Mouse (Mus musculus) embryonic facial prominence, embryonic 10.5 days (tissue): ENCODE data around the gene Wsb1. TPM values are rescaled to one million over a fixed set of nuclear protein-coding genes. Genes with fewer than 3 reads are reported as not detected.

Source experiments
- DNase-seq: peaks from one replicate; pipeline ENCODE4 v3.0.0-alpha.2; 2017; ENCODE audit warnings: low spot score
- H3K27ac ChIP-seq: fragments of 300-500 bp; sonication (generic); replicated peaks from 2 replicates; pipeline ENCODE4 v1.5.1; 2016; ENCODE audit warnings: mild to moderate bottlenecking
- H3K27me3 ChIP-seq: fragments of 300-500 bp; sonication (generic); replicated peaks from 2 replicates; pipeline ENCODE4 v1.6.1; 2016; ENCODE audit warnings: low read depth, mild to moderate bottlenecking; ENCODE audit not compliant: poor library complexity, severe bottlenecking
- H3K36me3 ChIP-seq: fragments of 300-500 bp; sonication (generic); replicated peaks from 2 replicates; pipeline ENCODE4 v1.6.1; 2016; ENCODE audit warnings: mild to moderate bottlenecking, moderate library complexity
- H3K4me1 ChIP-seq: fragments of 300-500 bp; sonication (generic); 2 replicates; pipeline ENCODE4 v1.6.1; 2016
- H3K4me3 ChIP-seq: fragments of 300-500 bp; sonication (generic); 2 replicates; pipeline ENCODE4 v1.5.1; 2016; ENCODE audit warnings: mild to moderate bottlenecking, moderate library complexity
- H3K9me3 ChIP-seq: fragments of 300-500 bp; sonication (generic); 2 replicates; pipeline ENCODE4 v1.6.1; 2016; ENCODE audit warnings: mild to moderate bottlenecking
- WGBS: fragments of 180-500 bp; shearing (Covaris S2); methylation state at CpG from one replicate; pipeline ENCODE4 v1.1.7; 2016; 5-methylcytosine and 5-hydroxymethylcytosine counted together
- polyA plus RNA-seq: library from polyadenylated mRNA; unstranded; fragments of >200 nt; fragmentation: Nextera tagmentation; extraction: Ambion mirVana; gene quantifications from 2 replicates; pipeline ENCODE4 v1.2.1, GENCODE M21; 2016

Gene Wsb1
- polyA plus RNA-seq, 1 experiment from 2014 or later = 301 TPM

DNA sequence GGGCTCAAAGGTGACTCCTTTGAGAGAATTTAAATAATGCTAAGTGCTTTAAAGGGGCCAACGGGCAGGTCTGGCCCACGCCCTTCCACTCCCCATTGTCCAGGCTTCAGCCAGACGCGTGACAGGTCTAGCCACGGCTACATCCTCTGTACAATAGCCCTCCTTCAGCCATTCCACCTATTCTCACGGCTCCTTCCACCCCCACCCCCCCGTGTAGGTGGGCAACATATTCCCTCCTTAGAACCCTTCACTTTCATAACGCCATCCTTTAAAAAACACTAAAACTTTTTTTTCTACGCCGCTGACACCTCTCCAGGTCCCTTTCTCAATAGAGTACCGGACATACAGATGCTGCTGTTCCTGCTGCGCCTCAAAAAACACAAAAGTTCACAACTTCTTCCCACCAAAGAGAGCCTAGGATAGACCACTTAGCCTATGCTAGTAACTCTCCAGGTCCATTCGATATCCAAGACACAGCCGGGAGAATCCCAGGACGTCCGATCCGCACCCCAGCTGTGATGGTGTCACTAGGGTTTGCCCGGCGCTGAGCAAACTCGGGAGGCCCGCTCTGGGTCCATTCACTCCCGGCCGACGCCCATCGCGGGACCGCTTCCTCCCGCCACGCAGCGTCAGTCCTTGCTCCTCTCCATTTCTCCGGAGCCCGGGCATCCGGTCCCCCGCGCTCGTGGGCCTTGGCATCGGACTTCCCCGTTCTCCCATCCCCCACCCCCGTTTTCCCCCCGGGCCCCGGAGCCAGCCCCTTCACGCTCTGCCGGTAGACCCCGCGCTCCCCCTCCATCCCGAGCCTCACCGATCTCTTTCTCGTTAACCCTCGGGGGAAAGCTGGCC lies 705 bp downstream of the Wsb1 start:
- Histone ChIP-seq H3K4me3 (peak overlapping the region; percentile 98), H3K36me3 (peaks cover 36% of the 10 kb centered on the region), H3K9me3 (no peaks in the 10 kb centered on the region), H3K4me1 (peaks cover 30% of the 10 kb centered on the region), H3K27ac (peak overlapping the region; percentile 99), H3K27me3 (peaks cover 9% of the 10 kb centered on the region)
- WGBS = 3% methylated on average over 49 of the region's 49 CpGs
- peak; percentile 73 for DNase-seq

DNA sequence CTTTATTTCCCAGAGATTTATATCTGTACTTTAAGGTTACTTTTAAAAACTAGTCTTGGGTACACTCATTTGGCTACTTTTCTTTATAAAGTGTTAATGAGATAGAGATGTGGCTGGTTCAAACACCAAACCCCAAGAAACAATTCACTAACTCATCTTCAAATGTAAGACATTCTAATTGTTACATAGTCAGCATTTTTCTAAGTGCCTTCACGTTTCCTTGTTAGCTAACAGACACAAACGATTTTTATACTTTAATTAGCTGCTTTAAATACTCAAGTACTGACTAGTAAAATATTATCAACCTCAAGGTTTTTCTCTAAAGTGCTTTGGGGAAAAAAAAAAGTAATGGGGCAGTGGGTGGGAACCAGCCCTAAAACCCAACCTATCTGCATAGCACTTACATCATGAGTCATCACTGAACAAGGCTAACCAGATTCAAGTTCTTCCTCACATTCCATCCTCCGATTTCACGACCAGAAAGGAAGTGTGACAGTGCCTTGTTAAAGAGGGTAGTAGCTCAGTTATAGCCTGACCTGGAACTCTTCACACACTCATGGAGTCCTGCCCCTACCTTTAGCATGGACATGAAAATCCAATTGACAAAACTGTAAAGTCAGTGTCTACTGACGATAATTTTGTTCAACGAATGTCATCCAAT lies 1.5 kb downstream of the Wsb1 start:
- no peaks in the 10 kb centered on the region for H3K9me3 ChIP-seq
- peaks cover 9% of the 10 kb centered on the region for H3K27me3 ChIP-seq
- DNase-seq = no peak
- H3K27ac ChIP-seq = peak overlapping the region; percentile 99
- H3K4me1 ChIP-seq = peaks cover 30% of the 10 kb centered on the region
- H3K36me3 ChIP-seq = peaks cover 43% of the 10 kb centered on the region
- H3K4me3 ChIP-seq = peak overlapping the region; percentile 98
- WGBS = 36% methylated on average over 6 of the region's 6 CpGs

- Histone ChIP-seq H3K4me1 (0 out of 2 replicates have a peak, but pooled peaks cover 6% of the 10 kb centered on the region), H3K36me3 (peaks cover 76% of the 10 kb centered on the region), H3K27ac (no peak overlapping the region), H3K9me3 (peaks cover 12% of the 10 kb centered on the region), H3K4me3 (no peak overlapping the region), H3K27me3 (no peaks in the 10 kb centered on the region)
- 96% methylated on average over 7 of the region's 7 CpGs for WGBS
- no peak for DNase-seq
Observed at GRCm38 (mm10) chr11:79239024-79239423, 15.4 kb downstream of the Wsb1 start.

- Histone ChIP-seq H3K27ac (no peak overlapping the region), H3K36me3 (peaks cover 70% of the 10 kb centered on the region), H3K27me3 (no peaks in the 10 kb centered on the region), H3K4me3 (no peak overlapping the region), H3K9me3 (peaks cover 12% of the 10 kb centered on the region), H3K4me1 (0 out of 2 replicates have a peak, but pooled peaks cover 6% of the 10 kb centered on the region)
- no peak for DNase-seq
- WGBS = 41% methylated on average over 1 of the region's 1 CpGs
Observed at GRCm38 (mm10) chr11:79238398-79238752, 16.1 kb downstream of the Wsb1 start.

DNA sequence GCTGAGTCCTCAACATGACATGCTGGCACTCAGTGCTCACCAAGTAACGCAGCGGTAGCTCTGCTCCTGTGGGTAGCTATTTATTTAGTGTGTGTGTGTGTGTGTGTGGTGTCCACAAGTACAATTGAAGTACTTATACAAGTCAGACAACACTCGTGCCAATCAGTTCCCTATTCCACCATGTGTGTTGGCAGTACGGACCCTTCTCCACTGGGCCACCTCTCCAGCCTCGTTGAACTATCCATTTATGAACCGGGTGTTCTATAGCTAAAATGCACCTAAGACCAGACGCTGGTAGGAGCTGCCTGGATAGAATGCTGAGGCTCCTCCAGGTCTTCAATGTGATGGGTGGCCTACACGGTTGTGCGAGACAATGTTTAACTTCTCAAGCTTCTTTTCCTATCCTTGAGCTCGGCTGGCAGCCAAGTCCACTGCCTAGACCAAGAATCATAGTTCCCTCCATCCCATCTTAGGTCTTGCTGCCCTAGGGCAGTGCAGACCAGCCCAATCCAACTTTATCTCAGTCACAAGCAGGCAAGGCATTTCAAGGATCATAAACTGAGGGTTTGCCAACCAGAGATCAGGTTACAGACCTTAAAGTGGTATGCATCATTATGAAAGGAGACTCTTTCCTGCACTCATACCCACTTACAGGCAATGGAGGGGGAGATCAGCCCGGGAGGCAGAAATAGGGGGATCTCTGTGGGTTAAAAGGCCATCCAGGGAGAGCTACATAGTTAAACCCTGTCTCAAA lies 16.6 kb downstream of the Wsb1 start:
- no peak for DNase-seq
- WGBS = 94% methylated on average over 11 of the region's 11 CpGs
- H3K27me3 ChIP-seq = no peaks in the 10 kb centered on the region
- no peak overlapping the region for H3K4me3 ChIP-seq
- 0 out of 2 replicates have a peak, but pooled peaks cover 6% of the 10 kb centered on the region for H3K4me1 ChIP-seq
- 0 out of 2 replicates have a peak overlapping the region, but pooled peaks have one; percentile 14 for H3K27ac ChIP-seq
- peaks cover 12% of the 10 kb centered on the region for H3K9me3 ChIP-seq
- peaks cover 64% of the 10 kb centered on the region for H3K36me3 ChIP-seq

GRCm38 (mm10) chr11:79230251-79230570 lies 24.3 kb downstream of the Wsb1 start:
- H3K27ac ChIP-seq = no peak overlapping the region

GRCm38 (mm10) chr11:79229561-79230250 lies 24.8 kb downstream of the Wsb1 start:
- H3K27me3 ChIP-seq = no peaks in the 10 kb centered on the region
- DNase-seq = no peak
- WGBS = 93% methylated on average over 11 of the region's 11 CpGs
- H3K27ac ChIP-seq = no peak overlapping the region
- H3K4me1 ChIP-seq = peaks cover 10% of the 10 kb centered on the region
- H3K9me3 ChIP-seq = no peaks in the 10 kb centered on the region
- H3K4me3 ChIP-seq = no peak overlapping the region
- peaks cover 6% of the 10 kb centered on the region for H3K36me3 ChIP-seq

More at GRCm38 (mm10) chr11:79230251-79230570, 24.3 kb downstream of the Wsb1 start:
- no peak for DNase-seq
- WGBS = 92% methylated on average over 13 of the region's 13 CpGs
- H3K27me3 ChIP-seq = no peaks in the 10 kb centered on the region
- no peaks in the 10 kb centered on the region for H3K9me3 ChIP-seq
- H3K4me3 ChIP-seq = no peak overlapping the region
- H3K4me1 ChIP-seq = peaks cover 6% of the 10 kb centered on the region
- H3K36me3 ChIP-seq = peaks cover 6% of the 10 kb centered on the region

DNA sequence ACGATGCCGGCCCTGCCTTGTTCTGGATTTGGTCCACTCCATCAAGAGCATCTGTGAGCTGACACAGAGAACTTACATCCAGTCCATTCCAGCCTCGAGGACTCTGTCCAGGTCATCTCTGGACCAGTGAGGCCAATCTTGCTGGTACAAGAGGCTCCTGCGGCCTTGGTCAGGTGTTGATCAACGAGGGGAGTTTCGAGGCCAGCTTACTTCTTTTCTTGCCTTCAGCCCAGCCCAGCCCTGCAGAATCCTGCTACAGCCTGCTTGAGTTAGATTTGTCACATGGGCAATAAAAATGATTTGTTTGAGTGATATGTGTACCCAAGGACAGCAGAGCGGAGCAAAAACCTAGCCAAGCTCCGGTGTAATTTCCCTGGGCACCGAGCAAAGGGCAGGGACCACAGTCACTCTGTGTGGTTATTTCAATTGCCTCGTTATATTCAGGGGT lies 25.4 kb downstream of the Wsb1 start:
- WGBS = 89% methylated on average over 10 of the region's 10 CpGs
- H3K9me3 ChIP-seq = no peaks in the 10 kb centered on the region
- H3K4me3 ChIP-seq = no peak overlapping the region
- peaks cover 13% of the 10 kb centered on the region for H3K4me1 ChIP-seq
- no peaks in the 10 kb centered on the region for H3K27me3 ChIP-seq
- DNase-seq = no peak
- no peak overlapping the region for H3K27ac ChIP-seq
- peaks cover 6% of the 10 kb centered on the region for H3K36me3 ChIP-seq

- H3K4me3 ChIP-seq = no peak overlapping the region
- DNase-seq = no peak
- no peaks in the 10 kb centered on the region for H3K9me3 ChIP-seq
- WGBS = 94% methylated on average over 2 of the region's 2 CpGs
- no peak overlapping the region for H3K27ac ChIP-seq
- H3K4me1 ChIP-seq = peaks cover 13% of the 10 kb centered on the region
- H3K36me3 ChIP-seq = peaks cover 6% of the 10 kb centered on the region
- no peaks in the 10 kb centered on the region for H3K27me3 ChIP-seq
Observed at GRCm38 (mm10) chr11:79228089-79228488, 26.4 kb downstream of the Wsb1 start.

GRCm38 (mm10) chr11:79225371-79226155 lies 28.9 kb downstream of the Wsb1 start:
- DNase-seq = no peak
- 76% methylated on average over 8 of the region's 8 CpGs for WGBS
- Histone ChIP-seq H3K27me3 (no peaks in the 10 kb centered on the region), H3K9me3 (no peaks in the 10 kb centered on the region), H3K27ac (no peak overlapping the region), H3K36me3 (no peaks in the 10 kb centered on the region), H3K4me1 (peaks cover 13% of the 10 kb centered on the region), H3K4me3 (no peak overlapping the region)

DNA sequence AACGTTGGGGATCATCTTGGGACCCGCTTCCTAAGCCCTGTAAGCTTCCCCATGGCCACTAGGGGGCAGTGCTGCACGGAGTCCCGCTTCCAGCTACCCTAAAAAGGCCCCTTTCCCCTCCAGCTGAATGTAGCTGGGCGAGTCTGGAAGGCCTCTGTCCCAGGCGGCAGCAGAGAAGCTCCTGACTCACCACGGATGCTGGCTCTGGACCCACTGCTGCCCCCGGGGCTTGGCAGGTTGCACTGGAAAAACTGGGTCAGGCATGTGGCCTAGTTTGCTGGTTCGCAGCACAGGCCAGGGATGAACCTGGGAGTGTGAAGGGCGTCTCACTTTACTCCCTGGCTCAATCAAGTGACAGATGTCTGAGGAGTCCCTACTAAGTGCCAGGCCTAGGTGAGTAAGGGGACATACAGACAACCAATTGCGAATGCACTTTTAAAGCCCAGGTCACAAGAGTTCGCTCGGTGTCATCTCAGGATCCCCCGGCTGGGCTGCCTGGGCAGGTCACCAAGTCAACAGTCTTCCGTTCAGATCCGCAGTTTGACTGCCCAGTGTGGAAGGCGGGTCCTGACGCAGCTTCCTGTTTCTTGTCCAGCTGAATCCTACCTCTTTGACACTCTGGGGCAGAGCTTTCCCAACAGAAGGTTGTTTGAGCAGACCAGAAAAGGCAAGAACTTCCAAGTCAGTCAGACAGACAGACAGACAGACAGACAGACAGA lies 29.8 kb downstream of the Wsb1 start:
- 37% methylated on average over 18 of the region's 18 CpGs for WGBS
- Histone ChIP-seq H3K27me3 (no peaks in the 10 kb centered on the region), H3K4me3 (peak overlapping the region; percentile 28)

More for the DNA sequence above, 29.8 kb downstream of the Wsb1 start:
- H3K27ac ChIP-seq = peak overlapping the region; percentile 58
- peak; percentile 90 for DNase-seq
- H3K4me1 ChIP-seq = peaks cover 13% of the 10 kb centered on the region
- H3K9me3 ChIP-seq = no peaks in the 10 kb centered on the region
- H3K36me3 ChIP-seq = no peaks in the 10 kb centered on the region
